Mouse (Mus musculus): ENCODE results near the gene Trak1.
"Not testable (repeated sequence)": the region's sequence is repeated elsewhere in the genome, so short reads cannot be mapped to it uniquely, and the experiment has no call there.

The Trak1 gene

DNA sequence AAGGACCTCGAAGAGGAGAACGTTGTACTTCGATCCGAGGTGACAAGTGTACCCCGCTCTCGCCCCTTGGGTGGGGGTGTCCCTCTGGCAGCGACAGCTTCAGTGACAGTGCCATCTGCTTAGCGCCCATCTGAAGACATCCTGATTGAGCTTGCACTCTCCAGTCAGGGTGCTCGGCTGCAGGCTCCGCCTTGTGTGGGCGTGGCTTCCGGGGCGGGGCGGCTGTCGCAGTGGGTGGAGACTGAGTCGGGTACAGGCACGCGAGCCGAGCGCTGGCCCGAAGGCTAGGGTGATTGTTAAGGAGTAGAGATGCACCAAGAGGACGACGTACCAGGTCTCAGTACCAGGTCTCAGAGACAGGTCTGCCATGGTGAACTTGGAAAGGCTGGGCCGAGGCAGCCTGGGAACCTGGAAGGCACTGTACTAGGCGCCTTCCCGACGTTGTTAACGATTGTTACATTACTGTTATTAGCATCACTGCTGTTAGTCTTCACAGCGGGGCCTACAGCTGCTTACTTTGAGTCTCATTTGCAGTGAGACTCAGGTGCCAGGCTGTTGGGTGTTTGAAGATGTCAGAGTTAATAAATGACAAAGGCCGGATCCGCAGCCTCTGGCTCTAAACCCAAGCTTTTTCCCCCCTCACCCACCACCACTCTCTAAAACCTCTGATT lies 146.5 kb downstream of the Trak1 start:
- DNase-seq: no peak

DNA sequence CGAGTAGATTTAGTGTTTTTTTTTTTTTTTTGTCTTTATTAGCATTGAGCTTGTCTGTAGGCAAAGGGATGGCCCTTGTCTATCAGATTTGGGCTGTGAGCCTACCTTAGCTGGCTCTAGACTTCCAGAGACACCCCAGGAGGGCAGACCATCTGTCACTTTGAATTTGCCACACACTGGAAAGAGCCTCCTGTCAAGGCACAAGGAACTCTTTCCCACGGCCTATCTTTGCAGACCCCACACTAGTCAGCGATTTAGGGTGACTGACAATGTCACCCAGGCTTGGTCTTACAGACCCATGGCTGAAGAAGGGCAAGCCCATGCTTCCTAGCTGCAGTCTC lies 147.0 kb downstream of the Trak1 start:
- DNase-seq: no peak

DNA sequence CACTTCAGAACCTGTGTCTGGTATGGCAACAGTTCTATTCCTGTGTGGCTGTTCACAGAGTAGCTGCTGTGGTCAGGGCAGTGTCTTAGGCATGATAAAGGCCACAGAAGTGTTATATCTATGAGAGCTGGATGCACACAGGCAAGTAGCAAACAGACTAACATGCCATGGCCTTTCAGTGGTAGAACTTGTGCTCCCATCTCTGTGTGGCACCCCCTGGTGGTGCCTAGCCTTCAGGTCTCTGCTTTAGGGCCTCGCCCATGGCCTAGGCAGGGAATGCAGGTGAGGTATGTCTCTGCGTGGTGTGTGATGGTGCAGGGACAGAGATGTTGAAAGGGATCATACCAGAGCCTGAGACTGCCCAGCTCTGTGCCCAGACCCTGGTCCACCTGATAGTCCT lies 148.1 kb downstream of the Trak1 start:
- no peak for DNase-seq

- no peak for DNase-seq
Observed at GRCm38 (mm10) chr9:121446431-121446831, 149.1 kb downstream of the Trak1 start.

DNA sequence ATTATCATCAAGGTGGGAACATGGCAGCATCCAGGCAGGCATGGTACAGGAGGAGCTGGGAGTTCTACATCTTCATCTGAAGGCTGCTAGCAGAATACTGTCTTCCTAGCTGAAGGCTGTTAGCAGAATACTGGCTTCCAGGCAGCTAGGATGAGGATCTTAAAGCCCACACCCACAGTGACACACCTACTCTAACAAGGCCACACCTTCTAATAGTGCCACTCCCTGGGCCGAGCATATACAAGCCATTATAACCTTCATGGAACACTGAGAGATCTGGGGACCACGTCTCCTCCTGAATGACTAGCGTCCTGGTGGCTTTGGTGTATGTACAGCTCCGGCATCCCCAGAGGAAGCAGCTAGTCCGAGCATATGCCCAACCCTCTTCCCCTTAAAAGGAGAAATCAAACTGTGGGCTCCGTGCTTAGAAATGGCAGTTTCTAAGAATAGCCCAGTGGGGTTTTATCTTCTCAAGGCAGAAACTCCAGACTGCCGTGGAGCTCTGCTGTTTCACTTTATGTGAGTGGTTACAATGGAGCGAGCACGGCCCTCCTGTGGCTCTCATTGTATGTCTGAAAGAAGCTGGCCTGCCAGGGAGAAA lies 155.1 kb downstream of the Trak1 start:
- DNase-seq: not testable (repeated sequence)

- no peak for DNase-seq
Observed at GRCm38 (mm10) chr9:121454891-121455290, 157.6 kb downstream of the Trak1 start.

- no peak for DNase-seq
Observed at GRCm38 (mm10) chr9:121456739-121457515, 159.6 kb downstream of the Trak1 start.

DNA sequence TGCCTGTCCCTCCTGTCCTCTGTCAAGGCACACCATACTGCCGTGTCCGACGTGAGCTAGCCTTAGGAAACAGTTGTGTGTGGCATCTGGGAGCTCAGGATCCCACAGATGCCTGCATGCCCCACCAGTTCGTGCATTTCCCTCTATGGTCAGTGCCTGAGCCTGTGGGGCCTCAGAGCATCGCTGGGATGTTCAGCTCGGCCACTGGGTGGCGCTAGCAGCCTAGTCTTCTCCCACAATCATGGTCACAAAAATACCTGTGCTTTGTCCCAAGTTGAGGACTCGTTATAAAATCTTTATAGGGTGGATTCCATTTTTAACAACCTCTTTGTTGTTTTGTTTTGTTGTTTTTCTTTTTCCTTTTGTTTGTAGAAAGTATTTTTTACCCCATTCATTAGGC lies 161.2 kb downstream of the Trak1 start:
- no peak for DNase-seq

GRCm38 (mm10) chr9:121459950-121460349 lies 162.6 kb downstream of the Trak1 start:
- peak; percentile 24 for DNase-seq

GRCm38 (mm10) chr9:121460527-121460926 lies 163.2 kb downstream of the Trak1 start:
- DNase-seq: no peak

DNA sequence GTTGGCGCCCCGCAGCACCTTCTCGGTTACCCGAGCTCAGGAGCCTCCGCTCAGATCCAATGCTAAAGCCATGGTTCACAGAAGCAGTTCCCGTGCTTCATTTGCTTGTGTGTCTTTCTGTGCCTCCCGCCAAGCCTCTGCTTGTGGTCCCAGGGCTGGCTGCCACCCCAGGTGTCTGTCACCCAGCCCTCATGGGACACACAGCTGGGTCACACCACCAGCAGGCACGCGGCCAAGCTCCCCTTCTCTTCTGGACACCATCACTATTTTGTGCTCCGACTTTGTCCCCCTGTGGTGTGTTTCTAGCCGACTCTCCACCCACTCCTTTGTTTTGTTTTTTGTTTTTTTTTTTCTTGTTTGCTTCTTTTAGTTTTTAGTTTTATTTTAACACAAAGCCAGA lies 170.2 kb downstream of the Trak1 start:
- DNase-seq: no peak

- no peak for DNase-seq
Observed at GRCm38 (mm10) chr9:121469711-121470110, 172.4 kb downstream of the Trak1 start.

- DNase-seq: no peak
Observed at GRCm38 (mm10) chr9:121474771-121475170, 177.5 kb downstream of the Trak1 start.

GRCm38 (mm10) chr9:121475488-121476452 lies 178.5 kb downstream of the Trak1 start:
- no peak for DNase-seq

DNA sequence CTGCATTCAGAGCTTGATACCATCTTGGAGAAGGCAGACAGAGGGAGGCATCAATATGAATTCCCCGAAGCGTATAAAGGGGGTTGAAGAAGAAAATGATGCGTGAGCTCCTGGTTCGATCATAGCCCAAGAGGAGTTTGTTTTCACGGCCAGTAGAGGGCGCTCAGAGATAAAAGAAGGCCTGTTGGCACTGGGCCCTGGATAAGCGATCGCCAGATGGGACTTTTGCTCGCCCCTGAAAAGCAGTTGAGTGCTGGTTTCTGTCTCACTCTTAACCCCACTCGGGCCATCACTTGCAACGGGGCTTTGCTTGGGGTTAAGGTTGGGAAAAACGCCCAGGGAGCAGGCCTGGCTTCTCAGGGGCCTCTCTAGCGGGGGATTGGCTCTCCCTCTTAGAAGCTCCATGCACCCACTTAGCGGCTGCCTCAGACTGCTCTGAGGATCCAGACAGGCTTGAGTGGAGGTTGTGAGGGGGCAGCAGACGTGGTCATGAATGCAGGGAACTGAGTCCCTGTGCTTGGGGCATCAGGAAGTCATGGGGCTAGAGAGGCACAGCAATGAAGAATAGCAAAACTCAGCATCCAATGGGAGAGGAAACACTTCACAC lies 180.1 kb downstream of the Trak1 start:
- peak; percentile 27 for DNase-seq

DNA sequence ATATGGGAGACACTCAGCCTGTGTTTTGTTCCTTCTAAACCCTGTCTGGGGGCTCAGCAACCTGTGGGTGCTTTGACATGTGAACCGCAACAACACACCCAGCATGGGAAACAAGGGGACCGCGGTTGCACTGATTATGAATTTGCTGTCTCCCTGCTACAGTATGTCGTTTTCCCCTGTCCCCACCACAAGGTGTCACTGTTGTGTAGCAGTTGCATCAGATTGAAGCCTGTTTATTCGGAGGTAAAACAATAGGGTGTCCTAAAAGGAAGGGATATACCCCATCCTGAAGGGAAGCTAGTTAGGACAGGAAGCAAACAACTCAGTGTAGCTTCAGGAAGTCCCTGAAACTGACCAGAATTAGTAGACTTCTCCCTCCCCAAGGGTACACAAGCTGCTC lies 182.2 kb downstream of the Trak1 start:
- no peak for DNase-seq

GRCm38 (mm10) chr9:121487216-121487615 lies 189.9 kb downstream of the Trak1 start:
- no peak for DNase-seq

GRCm38 (mm10) chr9:121491592-121492240 lies 194.4 kb downstream of the Trak1 start:
- DNase-seq: no peak

GRCm38 (mm10) chr9:121494006-121494767 lies 196.9 kb downstream of the Trak1 start:
- no peak for DNase-seq

- peak; percentile 29 for DNase-seq
Observed at GRCm38 (mm10) chr9:121495529-121495928, 198.2 kb downstream of the Trak1 start, which contains the start of gene Cck. Cck (minus strand) TSS chr9:121495694.

GRCm38 (mm10) chr9:121496102-121496501 lies 198.8 kb downstream of the Trak1 start:
- no peak for DNase-seq
